Mouse (Mus musculus): ENCODE measurements around the gene Magee1. TPM values are rescaled to one million over a fixed set of nuclear protein-coding genes. Genes with fewer than 3 reads are reported as not detected.
A peak's percentile ranks its signal among the peaks of the same experiment; 100 is the strongest.
"Not testable (repeated sequence)": the region's sequence is repeated elsewhere in the genome, so short reads cannot be mapped to it uniquely, and the experiment has no call there.

Magee1 gene
- total and polyA plus RNA-seq, 3 experiments = 0.35 to 0.89 TPM; not detected in 1

DNA sequence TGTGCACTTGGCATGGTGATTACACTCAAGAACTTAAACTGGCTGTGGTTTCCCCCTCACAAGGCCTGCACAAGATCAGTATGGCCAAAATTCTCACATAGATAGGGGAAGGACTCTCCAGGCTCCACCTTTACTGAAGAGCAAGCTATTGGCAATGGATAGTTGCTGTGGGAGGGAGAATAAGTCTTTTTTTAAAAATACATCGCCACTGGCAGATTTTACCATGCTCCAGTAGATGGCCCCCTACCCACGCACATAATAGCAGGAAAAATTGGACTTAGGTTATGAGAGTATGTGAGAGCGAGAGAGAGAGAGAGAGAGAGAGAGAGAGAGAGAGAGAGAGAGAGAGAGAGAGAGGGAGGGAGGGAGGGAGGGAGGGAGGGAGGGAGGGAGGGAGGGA, 4.7 kb downstream of the Magee1 start:
- Histone ChIP-seq H3K27ac (ENCODE audit: control insufficient read depth, low read depth, low read length) (no peak overlapping the region), H3K36me3 (ENCODE audit: control insufficient read depth in 1 of 2, insufficient read depth in 2 of 2, low read length in 2 of 2) (no peaks in the 10 kb centered on the region), H3K9me3 (replicated peaks; ENCODE audit: insufficient read depth, low read length) (no peaks in the 10 kb centered on the region), H3K9ac (ENCODE audit: control insufficient read depth, low read depth, low read length, poor library complexity, severe bottlenecking) (no peak overlapping the region), H3K4me1 (ENCODE audit: control insufficient read depth in 1 of 2, insufficient read depth in 2 of 2, low read length in 2 of 2) (no peaks in the 10 kb centered on the region), H3K27me3 (ENCODE audit: control insufficient read depth in 1 of 2, insufficient read depth in 2 of 2, low read length in 2 of 2) (no peaks in the 10 kb centered on the region), H3K79me2 (ENCODE audit: control insufficient read depth, insufficient read depth, low read length, poor library complexity) (no peaks in the 10 kb centered on the region), H3K4me3 (ENCODE audit: control insufficient read depth in 1 of 2, insufficient read depth in 1 of 2, low read depth in 2 of 2, low read length in 2 of 2) (no peak overlapping the region)
- no peak for TF ChIP-seq CHD1 (IDR thresholded peaks at IDR 0.05; ENCODE audit: low read depth, low read length)
- TF ChIP-seq RAD21 (IDR thresholded peaks at IDR 0.05; ENCODE audit: low read depth, low read length) = peak; percentile 9; the same call in 1 of the 2 replicates
- peak in 1 of 3 experiments; percentile 5; a peak in 1 of 6 replicates for TF ChIP-seq CTCF (IDR thresholded peaks at IDR 0.05 in 2 of 3, conservative IDR thresholded peaks at IDR 0.05 in 1 of 3; ENCODE audit: control insufficient read depth in 1 of 3, insufficient read depth in 1 of 3, low read depth in 2 of 3, low read length in 3 of 3, poor library complexity in 1 of 3, severe bottlenecking in 1 of 3)
- peak; percentile 6 for DNase-seq (ENCODE audit: low read depth, low spot score)

- Histone ChIP-seq H3K36me3 (ENCODE audit: control insufficient read depth in 1 of 2, insufficient read depth in 2 of 2, low read length in 2 of 2) (no peaks in the 10 kb centered on the region), H3K27me3 (ENCODE audit: control insufficient read depth in 1 of 2, insufficient read depth in 2 of 2, low read length in 2 of 2) (no peaks in the 10 kb centered on the region), H3K79me2 (ENCODE audit: control insufficient read depth, insufficient read depth, low read length, poor library complexity) (no peaks in the 10 kb centered on the region), H3K27ac (ENCODE audit: control insufficient read depth, low read depth, low read length) (no peak overlapping the region), H3K4me3 (ENCODE audit: control insufficient read depth in 1 of 2, insufficient read depth in 1 of 2, low read depth in 2 of 2, low read length in 2 of 2) (no peak overlapping the region), H3K9ac (ENCODE audit: control insufficient read depth, low read depth, low read length, poor library complexity, severe bottlenecking) (no peak overlapping the region), H3K9me3 (replicated peaks; ENCODE audit: insufficient read depth, low read length) (no peaks in the 10 kb centered on the region), H3K4me1 (ENCODE audit: control insufficient read depth in 1 of 2, insufficient read depth in 2 of 2, low read length in 2 of 2) (no peaks in the 10 kb centered on the region)
- TF ChIP-seq ETS1 (IDR thresholded peaks at IDR 0.05; ENCODE audit: low read depth, low read length) = no peak
- no peak for TF ChIP-seq BHLHE40 (IDR thresholded peaks at IDR 0.05; ENCODE audit: borderline replicate concordance, low read depth, low read length)
- no peak for TF ChIP-seq MYC (IDR thresholded peaks at IDR 0.05; ENCODE audit: low read depth, low read length)
- TF ChIP-seq KAT2A (conservative IDR thresholded peaks at IDR 0.05; ENCODE audit: low read depth, low read length) = no peak
- no peak for TF ChIP-seq RAD21 (IDR thresholded peaks at IDR 0.05; ENCODE audit: low read depth, low read length)
- TF ChIP-seq GATA1 (IDR thresholded peaks at IDR 0.05; ENCODE audit: low read depth, low read length) = no peak
- TF ChIP-seq JUND (IDR thresholded peaks at IDR 0.05; ENCODE audit: low read depth, low read length) = no peak
- no peak for TF ChIP-seq TBP (IDR thresholded peaks at IDR 0.05; ENCODE audit: low read depth, low read length)
- TF ChIP-seq CHD2 (IDR thresholded peaks at IDR 0.05; ENCODE audit: low read length) = no peak
- no peak for TF ChIP-seq ELF1 (IDR thresholded peaks at IDR 0.05; ENCODE audit: low read depth, low read length)
- no peak for TF ChIP-seq SIN3A (IDR thresholded peaks at IDR 0.05; ENCODE audit: low read length)
- DNase-seq (ENCODE audit: low read depth, low spot score) = no peak
These were observed 31.8 kb downstream of the Magee1 start for GRCm38 (mm10) chrX:105151872-105152461.

DNA sequence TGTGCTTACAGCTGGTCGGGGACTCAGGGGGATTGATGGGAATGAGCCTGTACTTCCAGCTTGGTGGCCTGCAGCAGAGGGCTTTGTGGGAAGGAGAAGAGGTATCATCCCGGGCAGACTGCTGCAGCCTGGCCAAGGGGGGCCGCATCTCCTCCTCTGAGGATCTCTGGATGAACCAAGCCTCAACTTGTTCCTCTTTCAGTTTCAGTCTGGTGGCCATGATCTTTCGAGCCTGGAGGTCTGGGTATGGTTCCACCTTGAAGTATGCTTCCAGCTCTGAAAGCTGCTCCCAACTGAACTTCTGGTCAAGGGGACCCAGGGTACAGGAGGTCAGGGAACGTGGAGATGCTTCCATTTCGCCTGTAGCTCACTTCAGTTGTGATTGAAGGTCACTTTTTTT, 44.8 kb downstream of the Magee1 start:
- H3K9me3 ChIP-seq (replicated peaks; ENCODE audit: insufficient read depth, low read length); H3K4me1 ChIP-seq (ENCODE audit: control insufficient read depth in 1 of 2, insufficient read depth in 2 of 2, low read length in 2 of 2); DNase-seq (ENCODE audit: low read depth, low spot score): not testable (repeated sequence)

More for the DNA sequence above, 44.8 kb downstream of the Magee1 start:
- not testable (repeated sequence) for H3K36me3 ChIP-seq (ENCODE audit: control insufficient read depth in 1 of 2, insufficient read depth in 2 of 2, low read length in 2 of 2); H3K9ac ChIP-seq (ENCODE audit: control insufficient read depth, low read depth, low read length, poor library complexity, severe bottlenecking); H3K4me3 ChIP-seq (ENCODE audit: control insufficient read depth in 1 of 2, insufficient read depth in 1 of 2, low read depth in 2 of 2, low read length in 2 of 2); H3K79me2 ChIP-seq (ENCODE audit: control insufficient read depth, insufficient read depth, low read length, poor library complexity); H3K27ac ChIP-seq (ENCODE audit: control insufficient read depth, low read depth, low read length); H3K27me3 ChIP-seq (ENCODE audit: control insufficient read depth in 1 of 2, insufficient read depth in 2 of 2, low read length in 2 of 2)
